ENCODE assay signal across 9 mouse cellular contexts in the genomic region with DNA sequence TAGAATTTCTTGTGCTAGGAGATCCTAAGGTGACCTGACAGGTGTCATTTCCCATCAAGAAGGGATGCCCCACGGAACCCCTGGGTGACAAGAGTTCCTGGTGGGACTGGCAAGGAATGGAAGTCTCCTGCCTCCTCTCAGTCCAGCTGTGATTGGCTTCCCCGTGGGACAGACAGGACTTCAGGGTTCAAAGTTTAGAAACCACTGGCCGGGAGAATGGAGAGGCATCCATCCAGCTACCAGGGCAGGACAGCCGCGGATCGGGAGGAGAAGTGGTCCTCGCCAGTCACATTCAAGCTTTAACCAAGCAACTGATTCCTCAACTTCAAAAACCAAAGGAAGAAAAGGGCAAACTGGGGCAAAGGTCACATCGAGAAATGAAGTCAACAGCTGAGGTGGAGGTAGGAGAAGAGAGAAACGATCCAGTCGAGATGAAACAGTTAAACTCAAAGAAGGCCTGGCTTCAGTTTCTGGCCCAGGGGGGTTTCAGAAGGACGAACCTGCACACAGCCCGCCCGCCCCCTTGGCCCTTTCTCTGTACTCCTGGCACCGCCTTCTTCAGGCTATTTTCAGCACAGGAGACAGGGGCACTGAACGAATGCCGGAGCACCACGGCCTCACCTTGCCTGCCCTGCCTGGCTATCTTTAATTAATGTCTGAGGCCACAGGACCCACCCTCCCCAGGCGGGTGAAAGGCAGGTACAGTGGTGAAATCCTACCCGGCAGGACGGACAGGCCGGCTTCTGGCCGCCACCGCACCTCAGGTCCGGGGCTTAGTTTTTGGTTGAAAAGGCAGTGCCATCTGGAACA. TPM values are rescaled to one million over a fixed set of nuclear protein-coding genes. Genes with fewer than 3 reads are reported as not detected.
DNase-seq lines count a peak whose midpoint lies in the region; ATAC-seq lines count a peak whose summit lies in the region.
"Had no signal": no experiment of that assay in that cellular context is flagged by ENCODE, and none has a peak within 500 bp of the region (broad histone marks: within the 10 kb centered on the region; RNA-seq: fewer than 3 reads in every experiment).

No protein-coding gene starts in this region.

- H3K27me3 ChIP-seq in forebrain, embryonic 14.5 days (replicated peaks; ENCODE audit: control insufficient read depth, insufficient read depth, low read length): no peaks in the 10 kb centered on the region
- H3K27me3 ChIP-seq in forebrain, embryonic 15.5 days: no peaks in the 10 kb centered on the region
- H3K27me3 ChIP-seq in embryonic facial prominence, embryonic 10.5 days (replicated peaks; ENCODE audit: low read depth, poor library complexity, severe bottlenecking): no peaks in the 10 kb centered on the region
- no peaks in the 10 kb centered on the region for H3K27me3 ChIP-seq in hindbrain, embryonic 16.5 days (replicated peaks; ENCODE audit: control insufficient read depth, insufficient read depth, low read length)
- H3K27me3 ChIP-seq in liver, embryonic 11.5 days (replicated peaks; ENCODE audit: control insufficient read depth, insufficient read depth, low read length): no peaks in the 10 kb centered on the region

- no peak for ATAC-seq in forebrain, embryonic 14.5 days
- no peak for ATAC-seq in forebrain, embryonic 15.5 days (replicated peaks)
- ATAC-seq in hindbrain, embryonic 16.5 days: no peak
- no peak for ATAC-seq in liver, embryonic 11.5 days (replicated peaks; ENCODE audit: low FRiP score)

- no peak for DNase-seq in forebrain, embryonic 14.5 days (ENCODE audit: low spot score)
- peak; percentile 27 for DNase-seq in embryonic facial prominence, embryonic 10.5 days (ENCODE audit: low spot score)
- no peak for DNase-seq in liver, embryonic 11.5 days (ENCODE audit: low spot score)
- no peak for DNase-seq in frontal cortex, postnatal 10 days (ENCODE audit: low spot score in 2 of 2)
- DNase-seq in spleen, postnatal 36 days (ENCODE audit: low spot score in 2 of 2): no peak
- DNase-seq in thymus, postnatal 0 days (ENCODE audit: low spot score): no peak

- no peak overlapping the region for H3K27ac ChIP-seq in forebrain, embryonic 14.5 days (ENCODE audit: low read depth, low read length)
- H3K27ac ChIP-seq in forebrain, embryonic 15.5 days (replicated peaks): no peak overlapping the region
- peak overlapping the region; percentile 51; the same call in 1 of the 2 replicates for H3K27ac ChIP-seq in embryonic facial prominence, embryonic 10.5 days (replicated peaks)
- H3K27ac ChIP-seq in hindbrain, embryonic 16.5 days (ENCODE audit: low read depth, low read length): no peak overlapping the region
- no peak overlapping the region for H3K27ac ChIP-seq in liver, embryonic 11.5 days (ENCODE audit: low read depth, low read length)

- WGBS in forebrain, embryonic 14.5 days: 78% methylated on average over 24 of the region's 24 CpGs
- 78% methylated on average over 24 of the region's 24 CpGs for WGBS in forebrain, embryonic 15.5 days
- 58% methylated on average over 24 of the region's 24 CpGs for WGBS in embryonic facial prominence, embryonic 10.5 days
- 63% methylated on average over 24 of the region's 24 CpGs for WGBS in hindbrain, embryonic 16.5 days
- WGBS in liver, embryonic 11.5 days: 69% methylated on average over 24 of the region's 24 CpGs

- no peak overlapping the region for H3K9ac ChIP-seq in forebrain, embryonic 14.5 days (ENCODE audit: low read length)
- H3K9ac ChIP-seq in forebrain, embryonic 15.5 days (replicated peaks): no peak overlapping the region
- H3K9ac ChIP-seq in hindbrain, embryonic 16.5 days (ENCODE audit: low read depth, low read length): 0 out of 2 replicates have a peak overlapping the region, but pooled peaks have one; percentile 7
- H3K9ac ChIP-seq in liver, embryonic 11.5 days (ENCODE audit: low read depth, low read length): no peak overlapping the region

- peaks cover 50% of the 10 kb centered on the region for H3K4me1 ChIP-seq in forebrain, embryonic 14.5 days (ENCODE audit: control insufficient read depth, insufficient read depth, low read length)
- peaks cover 70% of the 10 kb centered on the region for H3K4me1 ChIP-seq in forebrain, embryonic 15.5 days
- H3K4me1 ChIP-seq in embryonic facial prominence, embryonic 10.5 days: peaks cover 73% of the 10 kb centered on the region
- peaks cover 49% of the 10 kb centered on the region for H3K4me1 ChIP-seq in hindbrain, embryonic 16.5 days (ENCODE audit: control insufficient read depth, insufficient read depth, low read depth, low read length)
- H3K4me1 ChIP-seq in liver, embryonic 11.5 days (replicated peaks; ENCODE audit: control insufficient read depth, insufficient read depth, low read length): peaks cover 60% of the 10 kb centered on the region

- H3K9me3 ChIP-seq in forebrain, embryonic 14.5 days (replicated peaks; ENCODE audit: control insufficient read depth, low read length): no peaks in the 10 kb centered on the region
- H3K9me3 ChIP-seq in forebrain, embryonic 15.5 days: no peaks in the 10 kb centered on the region
- H3K9me3 ChIP-seq in embryonic facial prominence, embryonic 10.5 days: no peaks in the 10 kb centered on the region
- no peaks in the 10 kb centered on the region for H3K9me3 ChIP-seq in hindbrain, embryonic 16.5 days (ENCODE audit: control insufficient read depth, low read length)
- no peaks in the 10 kb centered on the region for H3K9me3 ChIP-seq in liver, embryonic 11.5 days (ENCODE audit: control insufficient read depth, low read length)

- H3K36me3 ChIP-seq in forebrain, embryonic 14.5 days (ENCODE audit: control insufficient read depth, insufficient read depth, low read length): no peaks in the 10 kb centered on the region
- no peaks in the 10 kb centered on the region for H3K36me3 ChIP-seq in forebrain, embryonic 15.5 days
- H3K36me3 ChIP-seq in embryonic facial prominence, embryonic 10.5 days (replicated peaks): peaks cover 54% of the 10 kb centered on the region
- H3K36me3 ChIP-seq in hindbrain, embryonic 16.5 days (ENCODE audit: control insufficient read depth, insufficient read depth, low read length): no peaks in the 10 kb centered on the region
- 0 out of 2 replicates have a peak, but pooled peaks cover 3% of the 10 kb centered on the region for H3K36me3 ChIP-seq in liver, embryonic 11.5 days (ENCODE audit: control insufficient read depth, insufficient read depth, low read length)

- no peak overlapping the region for H3K4me3 ChIP-seq in forebrain, embryonic 14.5 days (ENCODE audit: low read depth, low read length)
- no peak overlapping the region for H3K4me3 ChIP-seq in forebrain, embryonic 15.5 days
- H3K4me3 ChIP-seq in embryonic facial prominence, embryonic 10.5 days: peak overlapping the region; percentile 92; the same call in 1 of the 2 replicates
- H3K4me3 ChIP-seq in hindbrain, embryonic 16.5 days (ENCODE audit: low read length): no peak overlapping the region; the same call in 1 of the 2 replicates
- H3K4me3 ChIP-seq in liver, embryonic 11.5 days (ENCODE audit: low read depth, low read length): no peak overlapping the region

- H3K4me2 ChIP-seq in forebrain, embryonic 14.5 days (ENCODE audit: low read length): peak overlapping the region; percentile 88; the same call in 1 of the 2 replicates
- no peak overlapping the region for H3K4me2 ChIP-seq in forebrain, embryonic 15.5 days (replicated peaks)
- H3K4me2 ChIP-seq in hindbrain, embryonic 16.5 days (ENCODE audit: low read length): peak overlapping the region; percentile 58
- peak overlapping the region; percentile 89 for H3K4me2 ChIP-seq in liver, embryonic 11.5 days

RNA-seq across cellular contexts. Expression of a gene that starts 6.0 kb away (rescaled TPM):
- 12.1 and 12.2 TPM in 2 replicates for polyA plus RNA-seq in forebrain, embryonic 14.5 days (2014; fragmentation: Nextera tagmentation; extraction: Ambion mirVana)
- polyA plus RNA-seq in forebrain, embryonic 15.5 days (2015; fragmentation: Nextera tagmentation; extraction: Ambion mirVana): 11.6 and 12.0 TPM in 2 replicates
- polyA plus RNA-seq in embryonic facial prominence, embryonic 10.5 days (2016; fragmentation: Nextera tagmentation; extraction: Ambion mirVana): 18.0 and 18.4 TPM in 2 replicates
- 7.1 and 8.4 TPM in 2 replicates for polyA plus RNA-seq in hindbrain, embryonic 16.5 days (2015; fragmentation: Nextera tagmentation; extraction: Ambion mirVana)
- 14.9 and 16.0 TPM in 2 replicates for polyA plus RNA-seq in liver, embryonic 11.5 days (2014; fragmentation: Nextera tagmentation; extraction: Ambion mirVana)
- 12.9 and 15.5 TPM in 2 replicates for polyA plus RNA-seq in thymus, postnatal 0 days (2015; fragmentation: Nextera tagmentation; extraction: Ambion mirVana)

RNA-seq across cellular contexts. Expression of a gene that starts 51.1 kb away (rescaled TPM):
- 1.1 TPM in 1 of 2 replicates, not detected in the other for polyA plus RNA-seq in forebrain, embryonic 14.5 days (2014; fragmentation: Nextera tagmentation; extraction: Ambion mirVana)
- polyA plus RNA-seq in forebrain, embryonic 15.5 days (2015; fragmentation: Nextera tagmentation; extraction: Ambion mirVana): 1.1 and 1.2 TPM in 2 replicates
- polyA plus RNA-seq in embryonic facial prominence, embryonic 10.5 days (2016; fragmentation: Nextera tagmentation; extraction: Ambion mirVana): 0.20 TPM in 1 of 2 replicates, not detected in the other
- 0.41 and 0.56 TPM in 2 replicates for polyA plus RNA-seq in hindbrain, embryonic 16.5 days (2015; fragmentation: Nextera tagmentation; extraction: Ambion mirVana)
- 0.25 and 0.59 TPM in 2 replicates for polyA plus RNA-seq in liver, embryonic 11.5 days (2014; fragmentation: Nextera tagmentation; extraction: Ambion mirVana)
- 0.22 TPM in 1 of 2 replicates, not detected in the other for polyA plus RNA-seq in thymus, postnatal 0 days (2015; fragmentation: Nextera tagmentation; extraction: Ambion mirVana)
- polyA plus RNA-seq: C2C12 had no signal
